Mouse (Mus musculus): ENCODE data around the gene Rad1. TPM values are rescaled to one million over a fixed set of nuclear protein-coding genes. Genes with fewer than 3 reads are reported as not detected.
"Not testable (repeated sequence)": the region's sequence is repeated elsewhere in the genome, so short reads cannot be mapped to it uniquely, and the experiment has no call there.

Gene Rad1
- total RNA-seq, 2 experiments from 2014 or later: 14.4 to 15.6 TPM

DNA sequence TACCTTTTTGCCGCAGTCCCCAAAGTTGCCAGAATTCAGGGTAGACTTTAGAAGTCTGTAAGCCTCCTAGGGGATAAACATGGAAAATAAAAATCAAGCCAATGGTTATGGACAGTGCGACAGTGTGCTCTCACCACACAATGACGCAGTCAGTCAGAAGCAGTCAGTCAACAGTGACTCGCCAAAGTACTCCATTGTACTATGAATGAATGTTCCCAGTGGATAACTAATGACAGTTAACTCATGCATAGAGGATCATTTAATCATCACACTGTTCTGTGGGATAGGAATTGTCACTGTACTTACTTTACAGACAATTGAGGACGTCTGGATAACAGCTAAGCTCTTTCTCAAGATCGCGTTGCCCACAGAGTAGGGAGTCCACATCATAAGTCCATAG, 29.3 kb downstream of the Rad1 start:
- Histone ChIP-seq H3K27ac (no peak overlapping the region), H3K4me3 (no peak overlapping the region)
- no peak for DNase-seq (ENCODE audit: extremely low spot score in 1 of 2, low spot score in 2 of 2)
- TF ChIP-seq CTCF (IDR thresholded peaks at IDR 0.05): no peak
- intact Hi-C loops (cut with DNase I): no loop called here

DNA sequence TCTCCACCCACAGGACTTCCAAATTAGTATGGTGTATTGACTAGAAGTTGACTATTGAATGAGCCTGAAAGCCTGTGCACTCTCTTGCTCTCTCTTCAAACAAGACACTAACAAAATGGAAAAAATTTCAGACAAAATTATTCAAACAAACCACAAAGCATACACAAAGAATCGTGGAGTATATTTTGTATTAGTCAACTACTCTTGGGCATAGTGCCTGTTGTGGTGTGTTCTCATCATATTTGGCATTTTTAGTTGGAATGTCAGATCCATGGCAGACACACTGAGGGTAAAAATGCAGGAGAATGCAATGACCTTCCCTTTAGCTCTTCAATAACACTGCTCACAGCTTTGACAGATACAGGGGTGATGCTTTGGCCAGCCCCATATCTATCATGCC, 40.1 kb downstream of the Rad1 start:
- H3K27ac ChIP-seq: no peak overlapping the region
- DNase-seq (ENCODE audit: extremely low spot score in 1 of 2, low spot score in 2 of 2): no peak
- no peak for TF ChIP-seq CTCF (IDR thresholded peaks at IDR 0.05)
- intact Hi-C loops (cut with DNase I): no loop called here
- no peak overlapping the region for H3K4me3 ChIP-seq

DNA sequence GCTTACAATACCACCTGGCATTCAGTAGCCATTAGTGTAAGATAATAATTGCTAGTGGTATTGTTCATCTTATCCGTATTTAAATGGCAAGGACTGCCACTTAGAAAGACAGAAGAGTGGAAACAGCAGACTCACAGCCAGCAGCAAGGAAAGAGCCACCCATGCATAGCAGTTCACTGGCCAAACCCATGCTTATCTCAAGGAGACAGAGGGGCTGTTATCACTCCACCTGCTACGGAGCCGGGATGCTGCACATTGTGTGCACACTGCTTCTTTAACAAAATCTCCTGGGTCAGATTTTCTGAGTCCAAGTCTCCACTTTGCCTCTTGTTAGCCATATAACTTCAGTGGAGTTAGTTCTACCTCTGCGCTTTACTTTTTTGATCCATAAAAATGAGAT, 45.5 kb downstream of the Rad1 start:
- intact Hi-C loops (cut with DNase I): no loop called here
- no peak for TF ChIP-seq CTCF (IDR thresholded peaks at IDR 0.05)
- DNase-seq (ENCODE audit: extremely low spot score in 1 of 2, low spot score in 2 of 2): no peak
- Histone ChIP-seq H3K4me3 (no peak overlapping the region), H3K27ac (no peak overlapping the region)

DNA sequence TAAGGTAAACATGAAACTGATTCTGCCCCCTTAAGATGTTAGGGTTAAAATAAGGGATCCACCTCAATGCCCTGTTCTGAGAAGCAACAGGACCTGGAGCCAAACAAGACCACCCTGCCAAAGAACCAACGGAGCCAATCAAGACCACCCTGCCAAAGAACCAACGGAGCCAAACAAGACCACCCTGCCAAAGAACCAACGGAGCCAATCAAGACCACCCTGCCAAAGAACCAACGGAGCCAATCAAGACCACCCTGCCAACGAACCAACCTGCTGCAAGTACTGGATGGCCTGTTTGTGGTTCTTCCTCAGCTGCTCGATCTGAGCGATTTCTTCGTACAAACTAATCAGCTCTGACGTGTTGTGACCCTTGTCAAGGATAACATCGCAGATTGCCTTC, 47.5 kb downstream of the Rad1 start:
- H3K27ac ChIP-seq; H3K4me3 ChIP-seq; intact Hi-C loops (cut with DNase I); DNase-seq (ENCODE audit: extremely low spot score in 1 of 2, low spot score in 2 of 2): not testable (repeated sequence)

DNA sequence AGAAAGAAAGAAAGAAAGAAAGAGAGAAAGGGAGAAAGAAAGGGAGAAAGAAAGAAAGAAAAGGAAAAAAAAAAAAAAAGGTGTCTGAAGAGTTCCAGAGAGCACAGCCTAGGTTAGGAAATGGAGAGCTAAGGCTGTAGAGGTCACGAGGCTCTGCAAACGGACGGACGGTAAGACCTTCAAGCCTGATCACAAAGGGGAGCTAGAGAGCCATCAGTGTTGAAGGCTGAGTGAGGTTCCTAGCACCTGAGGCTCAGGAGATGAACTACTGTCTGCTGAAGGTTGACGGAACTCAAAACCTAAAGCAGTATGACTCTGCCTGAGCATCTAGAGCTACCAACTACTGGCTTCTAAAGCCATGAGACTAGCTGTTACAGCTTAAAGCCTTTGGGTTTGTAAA, 48.8 kb downstream of the Rad1 start:
- H3K27ac ChIP-seq: no peak overlapping the region
- DNase-seq (ENCODE audit: extremely low spot score in 1 of 2, low spot score in 2 of 2): no peak
- H3K4me3 ChIP-seq: no peak overlapping the region
- no peak for TF ChIP-seq CTCF (IDR thresholded peaks at IDR 0.05)
- intact Hi-C loops (cut with DNase I): no loop called here

DNA sequence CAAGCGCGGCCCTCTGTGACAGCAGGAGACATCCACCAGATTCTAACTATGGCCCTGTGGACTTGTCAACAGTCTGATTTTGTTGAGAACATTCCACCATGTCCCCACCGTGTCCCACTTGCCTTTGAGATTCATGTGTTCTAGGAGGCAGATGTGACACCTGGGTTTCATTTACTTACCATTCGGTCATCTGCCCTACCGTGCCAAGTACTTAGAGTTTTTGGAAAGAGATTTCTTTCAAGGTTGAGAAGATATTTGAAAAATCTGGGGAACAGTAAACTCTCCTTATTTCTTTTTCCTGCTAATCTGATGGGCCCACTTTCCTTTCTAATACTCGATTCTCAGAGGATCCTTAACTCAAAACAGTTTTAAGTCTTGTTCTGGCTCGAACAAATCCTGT, 50.2 kb downstream of the Rad1 start:
- intact Hi-C loops (cut with DNase I): no loop called here
- Histone ChIP-seq H3K27ac (no peak overlapping the region), H3K4me3 (no peak overlapping the region)
- DNase-seq (ENCODE audit: extremely low spot score in 1 of 2, low spot score in 2 of 2): no peak
- no peak for TF ChIP-seq CTCF (IDR thresholded peaks at IDR 0.05)

DNA sequence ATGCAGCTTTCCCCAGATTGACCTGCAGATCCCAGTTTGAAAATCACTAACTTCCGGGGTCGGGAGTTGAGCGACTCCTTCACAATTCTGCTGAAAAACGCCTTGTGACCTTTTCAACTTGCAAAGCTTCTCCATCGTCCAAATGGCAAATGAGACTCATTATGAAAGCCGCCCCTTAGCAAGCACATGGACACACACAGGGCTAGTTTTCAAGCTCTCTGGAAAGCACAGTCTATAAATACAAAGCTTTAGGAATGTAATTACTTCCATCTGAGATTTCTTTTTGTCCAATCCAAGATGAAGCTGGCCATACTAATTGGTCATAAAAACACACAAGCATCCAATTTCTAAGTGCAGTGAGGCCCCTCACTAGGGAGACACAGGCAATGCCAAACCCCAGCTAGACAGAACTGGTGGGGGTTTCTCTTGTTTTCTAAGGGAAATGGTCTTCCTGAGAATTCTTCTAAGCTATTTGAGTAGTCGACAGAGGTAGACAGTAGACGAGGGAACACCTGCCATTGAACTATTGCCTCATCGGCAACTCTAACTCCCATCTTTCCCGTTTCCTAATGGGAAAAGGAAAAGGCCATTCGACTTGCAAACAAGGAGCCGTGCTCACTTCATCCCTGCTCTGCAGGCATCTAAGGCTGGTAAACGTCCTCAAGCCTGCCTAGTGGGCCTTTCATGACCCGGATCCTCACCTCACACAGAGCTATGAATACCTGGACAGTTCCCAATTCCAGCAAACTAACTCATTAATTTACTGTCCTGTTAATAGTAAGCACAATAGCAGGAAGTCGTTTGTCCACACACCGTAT, 54.7 kb downstream of the Rad1 start:
- no peak for DNase-seq (ENCODE audit: extremely low spot score in 1 of 2, low spot score in 2 of 2)
- Histone ChIP-seq H3K27ac (no peak overlapping the region), H3K4me3 (no peak overlapping the region)
- intact Hi-C loops (cut with DNase I): no loop called here
- TF ChIP-seq CTCF (IDR thresholded peaks at IDR 0.05): no peak

Other genes with a start within 250 kb of the Rad1 start
- not detected for gene Gm21973, start 160.6 kb upstream of the Rad1 start, total RNA-seq (2021)
- not detected for gene Agxt2, start 127.5 kb upstream of the Rad1 start, total RNA-seq (2021)
- 10 to 100 TPM; 31.3 to 36.5 TPM for gene Dnajc21, start 15.5 kb upstream of the Rad1 start, total RNA-seq (2021)
- 10 to 100 TPM; 18.2 to 22.3 TPM for gene Brix1, start 71 bp upstream of the Rad1 start, total RNA-seq (2021)
- gene Ttc23l, start 72.7 kb downstream of the Rad1 start, total RNA-seq (2021): not detected
- gene Rai14, start 228.6 kb downstream of the Rad1 start, total RNA-seq (2021): 10 to 100 TPM in 1 of 2 experiments, 1 to 10 TPM in 1; 8.9 to 12.5 TPM

All from left cerebral cortex, adult 2 months (tissue).